Mouse (Mus musculus): ENCODE data around the gene Ptpn13. TPM values are rescaled to one million over a fixed set of nuclear protein-coding genes. Genes with fewer than 3 reads are reported as not detected.
A peak's percentile ranks its signal among the peaks of the same experiment; 100 is the strongest.

Ptpn13 gene
- total RNA-seq, 2 experiments from 2014 or later = 4.8 to 6.2 TPM

DNA sequence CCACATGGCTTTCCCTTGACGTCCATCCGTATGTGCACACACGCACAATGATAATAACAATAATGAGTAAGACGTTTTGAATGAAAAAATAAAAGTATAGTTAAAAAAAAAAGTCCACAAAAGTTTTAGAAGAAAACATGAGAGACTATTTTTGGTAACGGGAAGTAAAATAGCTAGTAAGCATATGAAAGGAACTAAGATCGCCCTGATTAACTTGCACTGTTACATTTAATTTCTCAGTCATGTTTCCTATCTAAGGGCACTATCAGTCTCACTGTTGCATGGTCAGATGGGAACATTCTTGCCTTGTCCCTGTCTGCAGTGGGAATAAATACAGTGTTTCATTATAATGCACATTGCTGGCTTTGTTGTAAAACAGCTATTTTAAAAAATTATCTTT is 2.4 kb upstream of the Ptpn13 start:
- no peak for DNase-seq

DNA sequence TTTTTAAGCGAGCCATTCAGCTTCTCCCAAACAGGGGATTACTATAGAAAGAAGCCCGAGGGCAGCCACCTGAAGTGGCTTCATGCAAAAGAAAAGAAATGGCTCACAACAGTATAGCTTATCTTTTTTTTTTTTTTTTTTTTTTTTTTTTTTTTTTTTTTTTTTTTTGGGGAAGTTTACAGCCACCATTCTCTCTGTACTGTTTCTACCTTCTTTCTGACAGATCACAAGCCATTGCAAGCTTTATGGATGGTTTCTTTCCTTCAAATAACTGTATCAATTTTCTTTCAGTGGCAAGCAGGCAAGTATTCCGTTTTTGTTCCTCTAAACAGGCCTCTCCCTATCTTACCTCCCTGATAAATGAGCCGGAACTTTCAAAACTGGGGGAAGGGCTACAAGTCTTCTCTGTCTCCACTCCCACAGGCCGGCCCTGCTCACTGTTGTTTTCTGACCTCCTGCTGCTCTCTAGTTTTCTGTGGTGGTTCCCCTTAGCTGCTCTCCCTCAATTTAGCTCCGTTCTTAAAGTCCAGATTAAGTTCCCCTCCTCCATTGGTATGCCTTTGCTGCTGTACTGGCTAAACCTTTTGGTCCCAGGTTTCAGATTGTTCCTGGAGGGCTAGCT is 1.6 kb upstream of the Ptpn13 start:
- DNase-seq = peak in 1 of 2 experiments; percentile 23

- DNase-seq = no peak
Measured at GRCm38 (mm10) chr5:103423927-103424315, 1.1 kb upstream of the Ptpn13 start.

GRCm38 (mm10) chr5:103425363-103426031 is 505 bp downstream of the Ptpn13 start:
- peak; percentile 15 to 62 for DNase-seq

GRCm38 (mm10) chr5:103426250-103426649 is 1.3 kb downstream of the Ptpn13 start:
- no peak for DNase-seq

DNA sequence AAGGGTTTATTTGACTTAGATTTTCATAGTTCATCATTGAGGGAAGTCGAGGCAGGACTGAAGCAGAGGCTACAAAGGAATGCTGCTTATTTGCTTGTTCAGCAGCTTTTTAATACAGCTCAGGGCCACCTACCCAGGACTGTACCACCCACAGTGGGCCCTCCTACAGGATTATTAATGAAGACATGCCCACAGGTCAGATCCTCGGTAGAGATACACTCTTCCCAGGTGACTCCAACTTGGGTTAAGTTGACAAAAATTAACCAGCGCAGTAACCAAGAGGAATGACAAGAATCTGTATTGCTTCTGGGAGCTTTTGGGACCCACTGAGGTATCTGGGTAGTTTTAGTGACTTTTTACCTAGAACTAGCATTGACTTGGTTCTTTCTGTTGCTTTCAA is 6.0 kb downstream of the Ptpn13 start:
- no peak for DNase-seq

- DNase-seq = no peak
Measured at GRCm38 (mm10) chr5:103431479-103431878, 6.5 kb downstream of the Ptpn13 start.

GRCm38 (mm10) chr5:103436039-103436944 is 11.3 kb downstream of the Ptpn13 start:
- DNase-seq = peak; percentile 48 to 66

- no peak for DNase-seq
Measured at GRCm38 (mm10) chr5:103437714-103438113, 12.7 kb downstream of the Ptpn13 start.

DNA sequence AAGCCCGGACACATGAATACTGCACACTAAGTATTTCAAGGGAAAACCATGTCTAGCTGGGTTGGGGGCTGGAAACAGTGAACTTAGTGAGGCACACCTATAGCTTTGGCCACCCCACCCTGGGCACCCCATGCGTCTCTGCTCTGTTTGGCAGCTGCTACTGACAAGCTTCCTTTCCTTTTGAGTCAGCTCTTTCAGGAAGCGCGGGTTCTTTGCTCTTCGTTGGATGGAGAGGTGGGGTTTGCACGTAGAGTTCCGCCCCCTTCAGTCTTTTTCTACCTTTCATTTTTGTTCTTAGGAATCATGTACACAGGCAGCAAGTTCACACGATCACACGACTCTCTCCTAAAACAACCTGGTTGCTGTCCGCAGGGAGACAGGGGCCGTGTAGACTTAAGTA is 14.2 kb downstream of the Ptpn13 start:
- DNase-seq = no peak

DNA sequence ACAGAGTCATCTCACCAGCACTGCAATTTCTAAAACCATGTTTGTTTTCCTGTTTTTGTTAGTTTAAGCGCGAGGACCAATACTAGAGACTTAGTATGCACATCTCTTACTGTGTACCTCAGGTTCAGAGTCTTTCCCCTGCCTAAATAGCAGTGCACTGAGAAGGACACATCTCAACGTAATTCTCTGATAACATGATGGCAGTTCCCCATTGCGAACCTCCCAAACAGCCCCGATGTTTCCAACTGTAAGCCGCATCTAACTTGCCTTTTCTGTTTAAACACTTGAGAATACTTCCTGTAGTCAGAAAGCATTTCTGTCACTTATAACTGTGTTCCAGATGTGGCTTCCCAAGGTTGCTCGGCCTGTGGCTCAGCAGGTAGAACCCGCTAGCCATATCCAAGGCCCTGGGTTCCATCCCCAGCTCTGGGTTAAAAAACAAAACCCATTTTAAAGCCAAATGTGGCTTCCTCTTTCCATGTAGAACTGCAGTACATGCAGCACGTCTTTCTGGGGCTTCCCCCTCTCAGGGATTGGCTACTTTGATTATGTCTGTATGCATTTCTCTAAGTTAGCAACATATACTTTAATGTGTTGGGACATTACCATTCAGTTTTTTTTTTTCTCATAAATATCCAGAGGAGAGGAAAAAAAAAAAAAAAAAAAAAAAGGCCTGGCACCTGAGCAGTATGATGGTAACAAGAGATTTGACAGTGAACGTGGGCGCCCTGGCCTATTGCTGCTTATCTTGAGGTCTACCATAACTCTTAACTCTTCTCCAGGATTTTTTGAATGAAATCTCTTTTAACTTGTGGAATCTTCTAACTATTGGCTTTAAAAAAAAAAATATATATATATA is 15.7 kb downstream of the Ptpn13 start:
- no peak for DNase-seq

DNA sequence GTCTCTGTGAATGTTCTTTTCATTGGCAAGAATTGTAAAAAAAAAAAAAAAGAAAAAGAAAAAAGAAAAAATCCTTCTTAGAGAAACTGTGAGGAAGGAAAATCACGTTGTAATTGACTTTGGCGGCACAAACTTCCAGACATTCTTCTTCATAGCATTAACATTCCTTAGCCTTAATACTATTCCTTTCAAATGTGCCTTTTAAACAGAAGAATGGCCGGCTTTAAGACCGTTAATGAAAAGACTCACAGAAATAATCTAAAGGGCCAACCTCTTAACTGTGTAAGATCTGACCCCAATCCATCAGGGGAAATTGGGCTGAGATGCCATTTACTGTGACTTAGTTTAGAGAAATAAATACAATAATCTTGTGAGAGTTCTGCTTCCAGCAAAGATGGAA is 16.7 kb downstream of the Ptpn13 start:
- no peak for DNase-seq

DNA sequence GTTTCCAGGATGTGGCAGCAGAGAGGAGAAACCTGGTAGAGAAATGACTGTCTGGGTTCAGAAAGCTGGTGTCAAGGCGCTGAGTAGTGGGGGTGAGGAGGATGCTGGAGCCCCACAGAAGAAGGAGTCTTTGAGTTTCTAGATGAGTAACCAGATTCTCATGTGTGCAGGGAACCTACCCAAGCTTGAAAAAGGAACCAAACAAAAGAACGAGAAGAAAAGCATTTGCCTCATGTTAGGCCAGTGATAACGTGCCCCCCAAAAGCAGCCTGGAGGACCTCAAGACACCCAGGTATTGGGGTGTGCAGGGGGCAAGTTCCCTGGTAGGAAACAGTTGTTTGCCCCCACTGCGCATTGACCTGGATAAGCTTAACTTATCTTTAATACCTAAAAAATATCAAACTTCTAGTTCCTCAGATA is 17.3 kb downstream of the Ptpn13 start:
- no peak for DNase-seq

GRCm38 (mm10) chr5:103442921-103443320 is 17.9 kb downstream of the Ptpn13 start:
- no peak for DNase-seq

GRCm38 (mm10) chr5:103445383-103445782 is 20.4 kb downstream of the Ptpn13 start:
- no peak for DNase-seq

GRCm38 (mm10) chr5:103447806-103448416 is 22.9 kb downstream of the Ptpn13 start:
- DNase-seq = no peak

GRCm38 (mm10) chr5:103448470-103448869 is 23.5 kb downstream of the Ptpn13 start:
- no peak for DNase-seq

DNA sequence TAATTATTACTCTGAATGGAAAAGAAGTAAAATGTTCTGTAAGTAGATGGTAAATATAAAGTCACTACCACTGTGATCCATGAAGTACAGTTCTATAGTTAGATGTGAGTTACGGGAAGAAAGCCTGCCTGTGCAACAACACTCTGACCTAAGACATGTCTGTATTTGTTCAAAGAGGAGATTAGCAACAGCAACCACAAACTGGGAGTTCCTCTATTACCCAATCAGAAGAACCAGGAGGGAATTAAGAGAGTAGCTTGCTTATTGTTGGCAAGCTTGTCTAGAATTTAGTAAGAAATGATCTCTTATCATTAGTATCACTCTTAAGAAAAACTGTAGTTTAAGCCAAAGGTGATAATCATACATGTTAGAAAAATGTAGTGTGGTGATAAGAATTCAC is 25.7 kb downstream of the Ptpn13 start:
- no peak for DNase-seq

DNA sequence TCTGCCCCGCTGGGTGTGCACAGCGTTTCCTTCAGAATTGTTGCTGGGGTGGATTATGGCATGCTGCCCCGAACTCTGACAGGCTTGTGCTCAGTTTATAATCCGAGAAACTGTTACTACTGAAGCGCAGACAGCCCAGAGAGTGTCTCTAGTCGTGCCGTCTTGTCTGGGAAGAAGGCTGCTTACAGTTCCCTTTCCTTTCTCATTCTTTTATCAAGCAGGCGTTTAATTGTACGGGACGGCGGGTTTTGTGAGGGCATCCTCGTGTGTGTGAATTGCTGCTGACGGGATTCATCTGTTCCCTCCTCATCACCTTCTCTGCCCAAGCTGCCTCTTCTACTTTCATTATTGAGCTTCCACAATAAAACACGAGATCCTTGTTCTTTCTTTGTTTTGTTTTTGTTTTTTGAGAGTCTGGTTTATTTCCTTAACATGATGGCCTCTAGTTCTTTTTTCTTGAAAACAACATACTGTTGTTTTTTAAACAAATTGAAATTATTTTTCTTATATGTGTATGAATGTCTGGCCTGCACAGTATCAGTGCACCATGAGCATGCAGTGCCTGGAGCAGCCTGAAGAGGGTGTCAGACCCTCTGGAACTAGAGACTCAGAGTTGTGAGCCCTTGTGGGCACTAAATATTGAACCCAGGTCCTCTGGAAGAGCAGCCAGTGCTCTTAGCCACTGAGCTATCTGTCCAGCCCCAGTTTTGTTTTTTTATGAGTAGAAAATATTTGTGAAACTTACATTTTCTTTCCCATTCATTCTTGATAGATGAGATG is 28.6 kb downstream of the Ptpn13 start:
- DNase-seq = no peak

DNA sequence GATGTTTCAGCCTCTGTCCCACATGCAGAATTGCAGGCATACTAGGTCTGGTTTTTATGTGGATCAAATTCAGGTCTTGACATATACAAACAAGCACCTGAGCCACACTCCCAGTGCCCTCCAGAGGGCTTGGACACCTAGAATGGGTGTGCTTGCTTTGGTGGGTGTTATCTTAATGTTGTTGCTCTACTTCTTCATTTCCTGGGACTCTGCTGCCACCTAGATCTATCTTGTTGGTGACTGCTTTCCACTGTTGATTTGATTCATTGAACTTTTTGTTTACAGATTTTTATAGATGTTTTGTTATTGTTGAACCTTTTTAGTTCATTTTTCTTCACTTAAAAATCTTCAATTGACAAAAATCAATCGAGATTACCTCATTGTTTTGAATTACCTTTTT is 31.8 kb downstream of the Ptpn13 start:
- no peak for DNase-seq

GRCm38 (mm10) chr5:103458411-103458810 is 33.4 kb downstream of the Ptpn13 start:
- DNase-seq = no peak
